Mouse (Mus musculus) natural killer cell, adult 2 months (primary cell): Measurements from ENCODE around the gene Apln.
A peak's percentile ranks its signal among the peaks of the same experiment; 100 is the strongest.

Source experiments
- DNase-seq, 2 experiments: peaks; one replicate each; pipeline ENCODE4 v3.0.0; 2022; ENCODE audit warnings: low spot score in 2 of 2

Apln gene

GRCm38 (mm10) chrX:48034144-48035113 lies at the start of gene Apln:
TSS of gene Apln (minus strand) at chrX:48034853.
- no peak for DNase-seq

- DNase-seq: no peak
Observed at GRCm38 (mm10) chrX:48082364-48082763, 47.7 kb upstream of the Apln start.

- no peak for DNase-seq
Observed at GRCm38 (mm10) chrX:48076806-48077425, 42.3 kb upstream of the Apln start.

- DNase-seq: no peak
Observed at GRCm38 (mm10) chrX:48074691-48075090, 40.0 kb upstream of the Apln start.

GRCm38 (mm10) chrX:48072401-48072800 lies 37.7 kb upstream of the Apln start:
- DNase-seq: no peak

GRCm38 (mm10) chrX:48071961-48072360 lies 37.3 kb upstream of the Apln start:
- DNase-seq: no peak

GRCm38 (mm10) chrX:48066891-48067290 lies 32.2 kb upstream of the Apln start:
- no peak for DNase-seq

- no peak for DNase-seq
Observed at GRCm38 (mm10) chrX:48064166-48064853, 29.7 kb upstream of the Apln start.

- no peak for DNase-seq
Observed at GRCm38 (mm10) chrX:48062481-48062880, 27.8 kb upstream of the Apln start.

GRCm38 (mm10) chrX:48054186-48055015 lies 19.7 kb upstream of the Apln start:
- DNase-seq: peak; percentile 19 to 36

GRCm38 (mm10) chrX:48053743-48054142 lies 19.1 kb upstream of the Apln start:
- DNase-seq: no peak

GRCm38 (mm10) chrX:48046315-48046714 lies 11.7 kb upstream of the Apln start:
- no peak for DNase-seq

GRCm38 (mm10) chrX:48044261-48044660 lies 9.6 kb upstream of the Apln start:
- DNase-seq: no peak

- DNase-seq: no peak
Observed at GRCm38 (mm10) chrX:48042748-48043147, 8.1 kb upstream of the Apln start.

- no peak for DNase-seq
Observed at GRCm38 (mm10) chrX:48040379-48040778, 5.7 kb upstream of the Apln start.

GRCm38 (mm10) chrX:48033766-48034143 lies 898 bp downstream of the Apln start:
- DNase-seq: no peak

GRCm38 (mm10) chrX:48033024-48033423 lies 1.6 kb downstream of the Apln start:
- no peak for DNase-seq

GRCm38 (mm10) chrX:48031866-48032265 lies 2.8 kb downstream of the Apln start:
- DNase-seq: no peak

GRCm38 (mm10) chrX:48030593-48030992 lies 4.1 kb downstream of the Apln start:
- no peak for DNase-seq

- DNase-seq: no peak
Observed at GRCm38 (mm10) chrX:48022811-48023210, 11.8 kb downstream of the Apln start.

GRCm38 (mm10) chrX:48019940-48020339 lies 14.7 kb downstream of the Apln start:
- peak; percentile 42 to 61 for DNase-seq

GRCm38 (mm10) chrX:48019359-48019758 lies 15.3 kb downstream of the Apln start:
- DNase-seq: no peak
